Mouse (Mus musculus) stomach, embryonic 15.5 days (tissue): ENCODE measurements around the gene Chst1. TPM values are rescaled to one million over a fixed set of nuclear protein-coding genes. Genes with fewer than 3 reads are reported as not detected.

ENCODE experiments used
- ATAC-seq: fragments of 200-750 bp; cut with Nextera tagmentation; 2 replicates; pipeline ENCODE4 v1.8.0; 2017; ENCODE audit warnings: low read depth, moderate number of reproducible peaks, moderate TSS enrichment; ENCODE audit not compliant: insufficient read depth, low FRiP score
- H3K27ac ChIP-seq: fragments of 300-500 bp; sonication (generic); 2 replicates; pipeline ENCODE4 v1.5.1; 2015; ENCODE audit warnings: mild to moderate bottlenecking, inconsistent platforms
- H3K27me3 ChIP-seq: fragments of 300-500 bp; sonication (generic); replicated peaks from 2 replicates; pipeline ENCODE4 v1.6.1; 2015; ENCODE audit warnings: inconsistent platforms
- H3K36me3 ChIP-seq: fragments of 300-500 bp; sonication (generic); 2 replicates; pipeline ENCODE4 v1.6.1; 2015; ENCODE audit warnings: inconsistent platforms
- H3K4me1 ChIP-seq: fragments of 300-500 bp; sonication (generic); 2 replicates; pipeline ENCODE4 v1.6.1; 2015; ENCODE audit warnings: inconsistent platforms
- H3K4me2 ChIP-seq: fragments of 300-500 bp; sonication (generic); 2 replicates; pipeline ENCODE4 v1.6.1; 2015; ENCODE audit warnings: mild to moderate bottlenecking, inconsistent platforms
- H3K4me3 ChIP-seq: fragments of 300-500 bp; sonication (generic); replicated peaks from 2 replicates; pipeline ENCODE4 v1.5.1; 2015; ENCODE audit warnings: inconsistent platforms
- H3K9ac ChIP-seq: fragments of 300-500 bp; sonication (generic); 2 replicates; pipeline ENCODE4 v1.6.1; 2015; ENCODE audit warnings: inconsistent platforms
- H3K9me3 ChIP-seq: fragments of 300-500 bp; sonication (generic); 2 replicates; pipeline ENCODE4 v1.6.1; 2016; ENCODE audit warnings: inconsistent platforms
- WGBS: fragments of 180-500 bp; shearing (Covaris S2); methylation state at CpG from one replicate; pipeline ENCODE4 v1.1.7; 2015; 5-methylcytosine and 5-hydroxymethylcytosine counted together
- polyA plus RNA-seq: library from polyadenylated mRNA; unstranded; fragments of >200 nt; fragmentation: Nextera tagmentation; extraction: Ambion mirVana; gene quantifications from 2 replicates; pipeline ENCODE4 v1.2.1, GENCODE M21; 2015

The Chst1 gene
- polyA plus RNA-seq, 1 experiment from 2014 or later, result 5.6 TPM

GRCm38 (mm10) chr2:92614106-92614505 is 14.6 kb downstream of the Chst1 start:
- no peak overlapping the region for H3K4me3 ChIP-seq
- no peaks in the 10 kb centered on the region for H3K27me3 ChIP-seq
- H3K36me3 ChIP-seq, result no peaks in the 10 kb centered on the region
- WGBS, result 87% methylated on average over 14 of the region's 14 CpGs
- no peaks in the 10 kb centered on the region for H3K9me3 ChIP-seq
- no peak for ATAC-seq
- H3K4me2 ChIP-seq, result no peak overlapping the region
- H3K4me1 ChIP-seq, result no peaks in the 10 kb centered on the region
- H3K27ac ChIP-seq, result no peak overlapping the region
- H3K9ac ChIP-seq, result no peak overlapping the region

GRCm38 (mm10) chr2:92617077-92617756 is 17.7 kb downstream of the Chst1 start:
- H3K9ac ChIP-seq, result no peak overlapping the region
- H3K36me3 ChIP-seq, result no peaks in the 10 kb centered on the region
- H3K27me3 ChIP-seq, result no peaks in the 10 kb centered on the region
- no peaks in the 10 kb centered on the region for H3K4me1 ChIP-seq
- ATAC-seq, result no peak
- WGBS, result 69% methylated on average over 16 of the region's 16 CpGs
- no peak overlapping the region for H3K4me3 ChIP-seq
- no peak overlapping the region for H3K27ac ChIP-seq
- H3K9me3 ChIP-seq, result no peaks in the 10 kb centered on the region
- H3K4me2 ChIP-seq, result no peak overlapping the region

GRCm38 (mm10) chr2:92618016-92618415 is 18.5 kb downstream of the Chst1 start:
- Histone ChIP-seq H3K4me3 (no peak overlapping the region), H3K27ac (no peak overlapping the region), H3K9me3 (no peaks in the 10 kb centered on the region), H3K4me2 (no peak overlapping the region), H3K27me3 (no peaks in the 10 kb centered on the region), H3K36me3 (no peaks in the 10 kb centered on the region), H3K4me1 (no peaks in the 10 kb centered on the region), H3K9ac (no peak overlapping the region)
- WGBS, result 68% methylated on average over 6 of the region's 6 CpGs
- no peak; the same call in 1 of the 2 replicates for ATAC-seq

- Histone ChIP-seq H3K9me3 (no peaks in the 10 kb centered on the region), H3K9ac (no peak overlapping the region), H3K4me2 (no peak overlapping the region), H3K36me3 (no peaks in the 10 kb centered on the region), H3K4me1 (no peaks in the 10 kb centered on the region), H3K4me3 (no peak overlapping the region), H3K27me3 (no peaks in the 10 kb centered on the region), H3K27ac (no peak overlapping the region)
- ATAC-seq, result no peak
- WGBS, result 60% methylated on average over 2 of the region's 2 CpGs
Measured at GRCm38 (mm10) chr2:92627633-92628032, 28.1 kb downstream of the Chst1 start.

GRCm38 (mm10) chr2:92630799-92631198 is 31.3 kb downstream of the Chst1 start:
- H3K9ac ChIP-seq, result no peak overlapping the region
- H3K27ac ChIP-seq, result no peak overlapping the region
- H3K4me1 ChIP-seq, result no peaks in the 10 kb centered on the region
- H3K27me3 ChIP-seq, result no peaks in the 10 kb centered on the region
- 93% methylated on average over 11 of the region's 11 CpGs for WGBS
- no peaks in the 10 kb centered on the region for H3K36me3 ChIP-seq
- ATAC-seq, result no peak
- no peaks in the 10 kb centered on the region for H3K9me3 ChIP-seq
- no peak overlapping the region for H3K4me3 ChIP-seq
- H3K4me2 ChIP-seq, result no peak overlapping the region

- H3K4me1 ChIP-seq, result no peaks in the 10 kb centered on the region
- no peaks in the 10 kb centered on the region for H3K9me3 ChIP-seq
- ATAC-seq, result no peak
- H3K4me3 ChIP-seq, result no peak overlapping the region
- WGBS, result 52% methylated on average over 1 of the region's 1 CpGs
- no peak overlapping the region for H3K4me2 ChIP-seq
- H3K27me3 ChIP-seq, result no peaks in the 10 kb centered on the region
- no peak overlapping the region for H3K9ac ChIP-seq
- no peaks in the 10 kb centered on the region for H3K36me3 ChIP-seq
- H3K27ac ChIP-seq, result no peak overlapping the region
Measured at GRCm38 (mm10) chr2:92632027-92632426, 32.5 kb downstream of the Chst1 start.

GRCm38 (mm10) chr2:92640555-92640954 is 41.0 kb downstream of the Chst1 start:
- Histone ChIP-seq H3K4me3 (no peak overlapping the region), H3K9ac (no peak overlapping the region), H3K9me3 (no peaks in the 10 kb centered on the region), H3K27ac (no peak overlapping the region), H3K4me2 (no peak overlapping the region), H3K27me3 (no peaks in the 10 kb centered on the region), H3K4me1 (peaks cover 4% of the 10 kb centered on the region), H3K36me3 (no peaks in the 10 kb centered on the region)
- ATAC-seq, result no peak
- 17% methylated on average over 8 of the region's 8 CpGs for WGBS

- ATAC-seq, result peak; percentile 24; the same call in 1 of the 2 replicates
- H3K9me3 ChIP-seq, result no peaks in the 10 kb centered on the region
- H3K9ac ChIP-seq, result no peak overlapping the region
- peaks cover 8% of the 10 kb centered on the region for H3K4me1 ChIP-seq
- 24% methylated on average over 7 of the region's 7 CpGs for WGBS
- H3K4me2 ChIP-seq, result no peak overlapping the region
- no peaks in the 10 kb centered on the region for H3K36me3 ChIP-seq
- H3K27ac ChIP-seq, result peak overlapping the region; percentile 40
- H3K27me3 ChIP-seq, result no peaks in the 10 kb centered on the region
- H3K4me3 ChIP-seq, result no peak overlapping the region
Measured at GRCm38 (mm10) chr2:92645282-92646037, 46.0 kb downstream of the Chst1 start.

- H3K4me3 ChIP-seq, result no peak overlapping the region
- no peaks in the 10 kb centered on the region for H3K9me3 ChIP-seq
- no peak for ATAC-seq
- H3K4me2 ChIP-seq, result no peak overlapping the region
- 51% methylated on average over 5 of the region's 5 CpGs for WGBS
- no peaks in the 10 kb centered on the region for H3K27me3 ChIP-seq
- H3K27ac ChIP-seq, result no peak overlapping the region
- H3K4me1 ChIP-seq, result peaks cover 8% of the 10 kb centered on the region
- no peak overlapping the region for H3K9ac ChIP-seq
- no peaks in the 10 kb centered on the region for H3K36me3 ChIP-seq
Measured at GRCm38 (mm10) chr2:92649154-92649801, 49.8 kb downstream of the Chst1 start.

- no peak for ATAC-seq
- Histone ChIP-seq H3K27me3 (no peaks in the 10 kb centered on the region), H3K4me2 (no peak overlapping the region), H3K4me3 (no peak overlapping the region), H3K9ac (no peak overlapping the region), H3K4me1 (peaks cover 6% of the 10 kb centered on the region), H3K27ac (no peak overlapping the region), H3K9me3 (no peaks in the 10 kb centered on the region), H3K36me3 (no peaks in the 10 kb centered on the region)
- WGBS, result 58% methylated on average over 1 of the region's 1 CpGs
Measured at GRCm38 (mm10) chr2:92650428-92650827, 50.9 kb downstream of the Chst1 start.

GRCm38 (mm10) chr2:92651294-92651816 is 51.8 kb downstream of the Chst1 start:
- no peaks in the 10 kb centered on the region for H3K4me1 ChIP-seq
- no peak overlapping the region for H3K27ac ChIP-seq
- H3K4me2 ChIP-seq, result no peak overlapping the region
- H3K9ac ChIP-seq, result no peak overlapping the region
- no peak overlapping the region for H3K4me3 ChIP-seq
- H3K27me3 ChIP-seq, result no peaks in the 10 kb centered on the region
- no peak for ATAC-seq
- 73% methylated on average over 7 of the region's 7 CpGs for WGBS
- H3K9me3 ChIP-seq, result no peaks in the 10 kb centered on the region
- no peaks in the 10 kb centered on the region for H3K36me3 ChIP-seq

GRCm38 (mm10) chr2:92657189-92657588 is 57.7 kb downstream of the Chst1 start:
- WGBS, result 65% methylated on average over 2 of the region's 2 CpGs
- Histone ChIP-seq H3K4me2 (no peak overlapping the region), H3K4me3 (no peak overlapping the region), H3K27me3 (no peaks in the 10 kb centered on the region), H3K9ac (no peak overlapping the region), H3K27ac (no peak overlapping the region), H3K9me3 (no peaks in the 10 kb centered on the region), H3K36me3 (no peaks in the 10 kb centered on the region), H3K4me1 (no peaks in the 10 kb centered on the region)
- ATAC-seq, result no peak
